Mouse (Mus musculus) lung, adult 2 months (tissue): ENCODE measurements around the gene Rps18.

Source experiments
- CTCF ChIP-seq: fragments of 200-500 bp; IDR thresholded peaks from 2 replicates; pipeline ENCODE4 v1.5.1; 2011; ENCODE audit warnings: mild to moderate bottlenecking, low read length, control low read depth; ENCODE audit not compliant: insufficient read depth
- POLR2A ChIP-seq: fragments of 200-500 bp; IDR thresholded peaks from 2 replicates; pipeline ENCODE4 v1.6.1; 2011; ENCODE audit warnings: low read depth, mild to moderate bottlenecking, control low read depth, low read length, borderline replicate concordance; ENCODE audit errors: extremely low read depth

DNA sequence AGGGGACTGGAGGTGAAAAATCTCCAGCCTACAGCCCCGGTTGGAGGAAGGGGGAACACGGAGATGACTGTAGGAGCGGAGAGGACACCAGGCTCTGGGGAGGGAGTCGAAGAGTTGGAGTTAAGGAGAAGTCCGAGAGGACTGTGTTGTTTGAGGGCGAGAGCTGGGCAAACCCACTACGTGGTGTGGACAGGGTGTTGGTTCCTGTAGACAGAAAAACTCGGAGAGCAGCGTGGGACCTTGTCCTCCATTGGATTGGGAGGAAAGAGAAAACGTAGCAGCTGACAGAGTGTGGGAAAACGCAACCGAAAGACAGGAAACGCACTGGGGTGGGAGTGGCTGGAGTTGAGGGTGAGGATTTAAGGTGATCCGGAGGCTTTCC lies 45.9 kb downstream of the Rps18 start:
- TF ChIP-seq POLR2A (peak; percentile 71; the same call in 1 of the 2 replicates), CTCF (no peak)
